Mouse (Mus musculus): ENCODE data around the gene Tbc1d2. TPM values are rescaled to one million over a fixed set of nuclear protein-coding genes. Genes with fewer than 3 reads are reported as not detected.
A peak's percentile ranks its signal among the peaks of the same experiment; 100 is the strongest.
"Not testable (repeated sequence)": the region's sequence is repeated elsewhere in the genome, so short reads cannot be mapped to it uniquely, and the experiment has no call there.

The Tbc1d2 gene
- polyA plus RNA-seq, 1 experiment, result 3.3 TPM

- no peak for TF ChIP-seq CTCF (IDR thresholded peaks at IDR 0.05; ENCODE audit: low read depth, low read length)
- TF ChIP-seq POLR2A (IDR thresholded peaks at IDR 0.05; ENCODE audit: borderline replicate concordance, low read depth, low read length), result no peak
- Histone ChIP-seq H3K4me3 (ENCODE audit: insufficient read depth, low read length) (no peak overlapping the region), H3K27ac (ENCODE audit: insufficient read depth, low read depth, low read length) (no peak overlapping the region), H3K4me1 (ENCODE audit: control insufficient read depth, insufficient read depth, low read length) (peaks cover 9% of the 10 kb centered on the region)
These were observed 38.8 kb downstream of the Tbc1d2 start for GRCm38 (mm10) chr4:46611181-46611580.

GRCm38 (mm10) chr4:46607601-46608000 is 42.4 kb downstream of the Tbc1d2 start:
- TF ChIP-seq CTCF (IDR thresholded peaks at IDR 0.05; ENCODE audit: low read depth, low read length) (no peak), POLR2A (IDR thresholded peaks at IDR 0.05; ENCODE audit: borderline replicate concordance, low read depth, low read length) (no peak)
- Histone ChIP-seq H3K27ac (ENCODE audit: insufficient read depth, low read depth, low read length) (no peak overlapping the region), H3K4me3 (ENCODE audit: insufficient read depth, low read length) (no peak overlapping the region)

GRCm38 (mm10) chr4:46605451-46605850 is 44.6 kb downstream of the Tbc1d2 start:
- no peak overlapping the region for H3K4me3 ChIP-seq (ENCODE audit: insufficient read depth, low read length)
- no peak overlapping the region for H3K27ac ChIP-seq (ENCODE audit: insufficient read depth, low read depth, low read length)
- TF ChIP-seq CTCF (IDR thresholded peaks at IDR 0.05; ENCODE audit: low read depth, low read length), result no peak
- no peak for TF ChIP-seq POLR2A (IDR thresholded peaks at IDR 0.05; ENCODE audit: borderline replicate concordance, low read depth, low read length)
- H3K4me1 ChIP-seq (ENCODE audit: control insufficient read depth, insufficient read depth, low read length), result peaks cover 12% of the 10 kb centered on the region

More at GRCm38 (mm10) chr4:46607601-46608000, 42.4 kb downstream of the Tbc1d2 start:
- peaks cover 10% of the 10 kb centered on the region for H3K4me1 ChIP-seq (ENCODE audit: control insufficient read depth, insufficient read depth, low read length)

GRCm38 (mm10) chr4:46602704-46603103 is 47.3 kb downstream of the Tbc1d2 start:
- Histone ChIP-seq H3K27ac (ENCODE audit: insufficient read depth, low read depth, low read length) (no peak overlapping the region), H3K4me3 (ENCODE audit: insufficient read depth, low read length) (no peak overlapping the region), H3K4me1 (ENCODE audit: control insufficient read depth, insufficient read depth, low read length) (peaks cover 7% of the 10 kb centered on the region)
- TF ChIP-seq CTCF (IDR thresholded peaks at IDR 0.05; ENCODE audit: low read depth, low read length) (no peak), POLR2A (IDR thresholded peaks at IDR 0.05; ENCODE audit: borderline replicate concordance, low read depth, low read length) (no peak)

- H3K27ac ChIP-seq (ENCODE audit: insufficient read depth, low read depth, low read length), result no peak within 1 kb of the TSS
- peaks cover 2% of the 10 kb centered on the region; the same call in 1 of the 2 replicates for H3K4me1 ChIP-seq (ENCODE audit: control insufficient read depth, insufficient read depth, low read length)
- H3K4me3 ChIP-seq (ENCODE audit: insufficient read depth, low read length), result peak within 1 kb of the TSS; percentile 80
- peak; percentile 90 for TF ChIP-seq CTCF (IDR thresholded peaks at IDR 0.05; ENCODE audit: low read depth, low read length)
- no peak for TF ChIP-seq POLR2A (IDR thresholded peaks at IDR 0.05; ENCODE audit: borderline replicate concordance, low read depth, low read length)
These were observed 48.1 kb downstream of the Tbc1d2 start, which contains the start of gene Coro2a for GRCm38 (mm10) chr4:46601844-46602423. Gene Coro2a (minus strand): TSS chr4:46602202.

- Histone ChIP-seq H3K27ac (ENCODE audit: insufficient read depth, low read depth, low read length) (no peak overlapping the region), H3K4me1 (ENCODE audit: control insufficient read depth, insufficient read depth, low read length) (peaks cover 2% of the 10 kb centered on the region; the same call in 1 of the 2 replicates), H3K4me3 (ENCODE audit: insufficient read depth, low read length) (peak overlapping the region; percentile 80)
- TF ChIP-seq POLR2A (IDR thresholded peaks at IDR 0.05; ENCODE audit: borderline replicate concordance, low read depth, low read length), result no peak
- TF ChIP-seq CTCF (IDR thresholded peaks at IDR 0.05; ENCODE audit: low read depth, low read length), result no peak
These were observed 48.7 kb downstream of the Tbc1d2 start for GRCm38 (mm10) chr4:46601258-46601843.

- no peak for TF ChIP-seq CTCF (IDR thresholded peaks at IDR 0.05; ENCODE audit: low read depth, low read length)
- no peak for TF ChIP-seq POLR2A (IDR thresholded peaks at IDR 0.05; ENCODE audit: borderline replicate concordance, low read depth, low read length)
- Histone ChIP-seq H3K4me1 (ENCODE audit: control insufficient read depth, insufficient read depth, low read length) (peaks cover 2% of the 10 kb centered on the region; the same call in 1 of the 2 replicates), H3K4me3 (ENCODE audit: insufficient read depth, low read length) (peak overlapping the region; percentile 80), H3K27ac (ENCODE audit: insufficient read depth, low read depth, low read length) (no peak overlapping the region)
These were observed 49.3 kb downstream of the Tbc1d2 start for GRCm38 (mm10) chr4:46600473-46601257.

- not testable (repeated sequence) for H3K27ac ChIP-seq (ENCODE audit: insufficient read depth, low read depth, low read length); H3K4me1 ChIP-seq (ENCODE audit: control insufficient read depth, insufficient read depth, low read length); H3K4me3 ChIP-seq (ENCODE audit: insufficient read depth, low read length)
These were observed 50.4 kb downstream of the Tbc1d2 start for GRCm38 (mm10) chr4:46599609-46600008.

- no peak for TF ChIP-seq CTCF (IDR thresholded peaks at IDR 0.05; ENCODE audit: low read depth, low read length)
- TF ChIP-seq POLR2A (IDR thresholded peaks at IDR 0.05; ENCODE audit: borderline replicate concordance, low read depth, low read length), result no peak
- H3K4me3 ChIP-seq (ENCODE audit: insufficient read depth, low read length), result no peak overlapping the region
- H3K27ac ChIP-seq (ENCODE audit: insufficient read depth, low read depth, low read length), result no peak overlapping the region
- peaks cover 2% of the 10 kb centered on the region; the same call in 1 of the 2 replicates for H3K4me1 ChIP-seq (ENCODE audit: control insufficient read depth, insufficient read depth, low read length)
These were observed 51.0 kb downstream of the Tbc1d2 start for GRCm38 (mm10) chr4:46598981-46599380.

GRCm38 (mm10) chr4:46598111-46598510 is 51.9 kb downstream of the Tbc1d2 start:
- H3K27ac ChIP-seq (ENCODE audit: insufficient read depth, low read depth, low read length), result no peak overlapping the region
- TF ChIP-seq POLR2A (IDR thresholded peaks at IDR 0.05; ENCODE audit: borderline replicate concordance, low read depth, low read length) (no peak), CTCF (IDR thresholded peaks at IDR 0.05; ENCODE audit: low read depth, low read length) (no peak)
- no peak overlapping the region for H3K4me3 ChIP-seq (ENCODE audit: insufficient read depth, low read length)

More at GRCm38 (mm10) chr4:46598111-46598510, 51.9 kb downstream of the Tbc1d2 start:
- peaks cover 2% of the 10 kb centered on the region; the same call in 1 of the 2 replicates for H3K4me1 ChIP-seq (ENCODE audit: control insufficient read depth, insufficient read depth, low read length)
